Mouse (Mus musculus): Measurements from ENCODE around the gene Cyb5r2.

DNA sequence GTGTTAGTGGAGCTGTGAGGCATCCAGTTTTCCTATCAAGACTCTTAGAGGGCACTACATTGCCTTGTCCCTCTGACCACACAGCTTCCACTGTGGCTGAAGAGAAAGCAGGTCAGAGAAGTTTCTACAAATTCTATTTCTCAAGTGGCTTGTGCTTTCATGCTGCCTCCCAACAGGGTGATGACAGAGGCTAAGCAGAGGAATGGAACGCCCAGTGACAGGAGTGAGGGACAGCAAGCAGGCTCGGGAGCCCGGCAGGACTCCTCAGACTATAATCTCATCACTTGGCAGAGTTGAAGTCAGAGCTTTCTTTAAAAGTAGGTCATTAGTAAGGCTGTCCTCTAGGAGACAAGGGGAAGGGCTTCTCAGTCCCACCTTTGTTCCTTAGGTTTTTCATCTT is 1.9 kb downstream of the Cyb5r2 start:
- TF ChIP-seq CTCF (IDR thresholded peaks at IDR 0.05; ENCODE audit: low read depth, low read length) (no peak), POLR2A (IDR thresholded peaks at IDR 0.05; ENCODE audit: insufficient read depth, low read length) (no peak), EP300 (IDR thresholded peaks at IDR 0.05; ENCODE audit: insufficient read depth, low read depth, low read length) (no peak)
